Mouse (Mus musculus) stomach, postnatal 0 days (tissue): ENCODE measurements at regions not wholly inside any gene's neighbourhood (a gene's known extent, or its start where the extent isn't known, plus 50 kb on each side); places are given as distances from the start of the nearest gene placed in this dataset.

Experiments used
- CTCF ChIP-seq: IDR thresholded peaks from 2 replicates; pipeline ENCODE4 v1.5.1; 2016; ENCODE audit warnings: antibody characterized with exemption, low read depth, mild to moderate bottlenecking, moderate library complexity
- EP300 ChIP-seq: optimal IDR thresholded peaks from 2 replicates; pipeline ENCODE3; 2016; ENCODE audit warnings: antibody characterized with exemption

- TF ChIP-seq CTCF (no peak), EP300 (no peak)
Measured at GRCm38 (mm10) chr4:99491536-99492514, 164.3 kb upstream of the Foxd3 start.
